Mouse (Mus musculus) Muller cell, postnatal 12 days (primary cell): ENCODE results near the gene Pappa.
A peak's percentile ranks its signal among the peaks of the same experiment; 100 is the strongest.

Experiments
- DNase-seq: peaks from one replicate; pipeline ENCODE4 v3.0.0-alpha.2; 2015; ENCODE audit errors: inconsistent ontology term

Pappa gene

GRCm38 (mm10) chr4:65123741-65124224 is at the start of gene Pappa:
TSS of gene Pappa (plus strand) at chr4:65124174.
- DNase-seq, result peak; percentile 17

GRCm38 (mm10) chr4:65077906-65078615 is 45.9 kb upstream of the Pappa start:
- no peak for DNase-seq

- DNase-seq, result no peak
Measured at GRCm38 (mm10) chr4:65086864-65087263, 37.1 kb upstream of the Pappa start.

GRCm38 (mm10) chr4:65087592-65087991 is 36.4 kb upstream of the Pappa start:
- no peak for DNase-seq

GRCm38 (mm10) chr4:65092191-65092590 is 31.8 kb upstream of the Pappa start:
- peak; percentile 48 for DNase-seq

GRCm38 (mm10) chr4:65120329-65120728 is 3.6 kb upstream of the Pappa start:
- no peak for DNase-seq

- DNase-seq, result peak; percentile 45
Measured at GRCm38 (mm10) chr4:65122841-65123240, 1.1 kb upstream of the Pappa start.

- DNase-seq, result peak; percentile 27
Measured at GRCm38 (mm10) chr4:65124369-65125151, 586 bp downstream of the Pappa start.

- DNase-seq, result peak; percentile 82
Measured at GRCm38 (mm10) chr4:65125341-65126332, 1.7 kb downstream of the Pappa start.

- DNase-seq, result peak; percentile 72
Measured at GRCm38 (mm10) chr4:65126451-65127290, 2.7 kb downstream of the Pappa start.

- peak; percentile 52 for DNase-seq
Measured at GRCm38 (mm10) chr4:65127291-65127590, 3.3 kb downstream of the Pappa start.

GRCm38 (mm10) chr4:65132657-65133056 is 8.7 kb downstream of the Pappa start:
- no peak for DNase-seq

GRCm38 (mm10) chr4:65134358-65134757 is 10.4 kb downstream of the Pappa start:
- DNase-seq, result no peak

GRCm38 (mm10) chr4:65135109-65135508 is 11.1 kb downstream of the Pappa start:
- DNase-seq, result no peak

GRCm38 (mm10) chr4:65136541-65136940 is 12.6 kb downstream of the Pappa start:
- DNase-seq, result no peak

GRCm38 (mm10) chr4:65146936-65147335 is 23.0 kb downstream of the Pappa start:
- no peak for DNase-seq

- peak; percentile 57 for DNase-seq
Measured at GRCm38 (mm10) chr4:65153601-65154000, 29.6 kb downstream of the Pappa start.

GRCm38 (mm10) chr4:65156231-65156630 is 32.3 kb downstream of the Pappa start:
- no peak for DNase-seq

GRCm38 (mm10) chr4:65158651-65159050 is 34.7 kb downstream of the Pappa start:
- DNase-seq, result peak; percentile 57

- DNase-seq, result peak; percentile 83
Measured at GRCm38 (mm10) chr4:65159481-65159880, 35.5 kb downstream of the Pappa start.

GRCm38 (mm10) chr4:65163698-65164097 is 39.7 kb downstream of the Pappa start:
- no peak for DNase-seq
